Mouse (Mus musculus) lung, postnatal 0 days (tissue): ENCODE measurements at regions not wholly inside any gene's neighbourhood (a gene's known extent, or its start where the extent isn't known, plus 50 kb on each side); places are given as distances from the start of the nearest gene placed in this dataset.

Experiments used
- ATAC-seq: fragments of 200-750 bp; cut with Nextera tagmentation; 2 replicates; pipeline ENCODE4 v1.8.0; 2017; ENCODE audit warnings: moderate library complexity
- DNase-seq: peaks from one replicate; pipeline ENCODE4 v3.0.0-alpha.2; 2016; ENCODE audit warnings: low spot score
- H3K27ac ChIP-seq: fragments of 300-500 bp; sonication (generic); 2 replicates; pipeline ENCODE4 v1.5.1; 2014; ENCODE audit warnings: antibody characterized with exemption, mild to moderate bottlenecking, low read length, mixed read lengths
- H3K27me3 ChIP-seq: fragments of 300-500 bp; sonication (generic); replicated peaks from 2 replicates; pipeline ENCODE4 v1.6.1; 2014; ENCODE audit warnings: low read length, mixed read lengths; ENCODE audit not compliant: insufficient read depth
- H3K36me3 ChIP-seq: fragments of 300-500 bp; sonication (generic); 2 replicates; pipeline ENCODE4 v1.6.1; 2014; ENCODE audit warnings: low read length, mixed read lengths; ENCODE audit not compliant: insufficient read depth
- H3K4me1 ChIP-seq: fragments of 300-500 bp; sonication (generic); 2 replicates; pipeline ENCODE4 v1.6.1; 2014; ENCODE audit warnings: antibody characterized with exemption, low read depth, low read length, mixed read lengths; ENCODE audit not compliant: insufficient read depth
- H3K4me2 ChIP-seq: fragments of 300-500 bp; sonication (generic); replicated peaks from 2 replicates; pipeline ENCODE4 v1.6.1; 2014; ENCODE audit warnings: low read depth, mild to moderate bottlenecking, low read length, moderate library complexity, mixed read lengths
- H3K4me3 ChIP-seq: fragments of 300-500 bp; sonication (generic); 2 replicates; pipeline ENCODE4 v1.5.1; 2014; ENCODE audit warnings: low read depth, low read length
- H3K9ac ChIP-seq: fragments of 300-500 bp; sonication (generic); replicated peaks from 2 replicates; pipeline ENCODE4 v1.6.1; 2014; ENCODE audit warnings: low read depth, mild to moderate bottlenecking
- H3K9me3 ChIP-seq: fragments of 300-500 bp; sonication (generic); 2 replicates; pipeline ENCODE4 v1.6.1; 2016; ENCODE audit warnings: low read length, mixed read lengths
- CTCF ChIP-seq: IDR thresholded peaks from 2 replicates; pipeline ENCODE4 v1.5.1; 2016; ENCODE audit warnings: antibody characterized with exemption, mild to moderate bottlenecking
- EP300 ChIP-seq: IDR thresholded peaks from 2 replicates; pipeline ENCODE4 v1.6.1; 2016; ENCODE audit warnings: antibody characterized with exemption, mild to moderate bottlenecking, control low read depth
- WGBS: fragments of 180-500 bp; shearing (Covaris S2); extraction: QIAGEN DNeasy Blood & Tissue Kit; methylation state at CpG from one replicate; pipeline ENCODE4 v1.1.7; 2014; 5-methylcytosine and 5-hydroxymethylcytosine counted together

DNA sequence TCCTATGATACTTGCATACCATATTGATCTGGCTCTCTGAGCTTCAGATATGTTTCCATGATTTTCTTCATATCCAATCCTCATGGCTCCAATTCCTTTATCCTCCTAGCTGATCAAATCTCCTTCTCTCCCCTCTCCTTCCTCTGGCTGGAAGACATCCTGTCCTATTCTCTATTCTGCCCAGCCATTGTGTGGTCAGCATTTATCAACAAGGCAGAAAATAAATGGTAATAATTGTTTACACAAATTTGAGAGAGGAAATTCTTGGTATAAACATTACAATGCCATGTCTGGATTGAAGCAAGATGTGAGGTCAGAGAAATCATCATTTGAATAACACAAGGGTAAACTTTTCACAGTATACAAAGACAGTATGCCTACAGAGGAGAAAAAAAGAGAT is 158.2 kb downstream of the Naf1 start:
- peak; percentile 14 for DNase-seq
- H3K27me3 ChIP-seq, result no peaks in the 10 kb centered on the region
- no peaks in the 10 kb centered on the region for H3K36me3 ChIP-seq
- no peaks in the 10 kb centered on the region for H3K4me1 ChIP-seq
- no peak overlapping the region for H3K27ac ChIP-seq
- ATAC-seq, result peak; percentile 50
- no peak overlapping the region for H3K4me3 ChIP-seq
- no peaks in the 10 kb centered on the region for H3K9me3 ChIP-seq
- no peak overlapping the region for H3K4me2 ChIP-seq
- no peak overlapping the region for H3K9ac ChIP-seq
- TF ChIP-seq CTCF (no peak), EP300 (peak; percentile 79)

DNA sequence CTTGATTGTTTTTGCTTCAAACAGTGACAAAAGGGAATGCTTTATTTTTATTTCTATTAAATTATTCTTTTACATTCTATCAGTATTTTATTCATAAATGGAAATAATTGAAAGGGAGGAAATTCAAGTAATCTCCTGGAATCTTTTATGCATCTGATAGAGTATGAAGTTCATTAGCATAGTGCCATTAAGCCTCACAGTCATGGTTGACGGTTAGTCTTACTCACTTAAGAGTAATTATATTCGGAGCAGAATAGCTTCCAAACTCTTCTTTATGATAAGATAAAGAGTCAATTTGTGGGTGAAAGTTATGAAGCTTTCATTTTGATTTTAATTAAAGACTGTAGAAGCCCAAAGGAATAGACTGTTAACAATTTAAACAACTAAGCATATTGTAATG is 172.8 kb downstream of the Naf1 start:
- Histone ChIP-seq H3K4me3 (no peak overlapping the region), H3K4me2 (no peak overlapping the region), H3K36me3 (no peaks in the 10 kb centered on the region)

DNA sequence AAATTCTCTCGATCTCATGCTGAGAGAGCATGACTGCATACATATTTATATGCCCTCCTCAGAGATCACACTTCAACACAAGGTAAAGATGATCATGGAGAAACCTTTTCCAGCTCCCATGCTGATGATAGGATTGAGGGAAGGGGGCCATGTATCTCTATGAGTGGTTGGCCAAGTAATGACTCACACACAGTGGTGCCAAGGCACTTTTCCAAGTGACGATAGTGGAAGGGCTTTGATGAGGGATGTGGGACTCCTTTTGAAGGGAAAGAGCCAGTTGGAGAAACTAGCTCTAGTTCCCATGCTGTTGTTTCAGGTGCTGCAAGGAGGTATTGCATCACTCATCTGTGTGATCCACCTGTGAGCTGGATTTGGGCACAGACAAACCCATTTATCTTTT is 201.5 kb downstream of the Naf1 start:
- 73% methylated on average over 2 of the region's 2 CpGs for WGBS
- ATAC-seq, result no peak
- Histone ChIP-seq H3K27ac (no peak overlapping the region), H3K36me3 (no peaks in the 10 kb centered on the region), H3K9ac (no peak overlapping the region), H3K4me3 (no peak overlapping the region), H3K4me2 (no peak overlapping the region), H3K4me1 (no peaks in the 10 kb centered on the region), H3K27me3 (no peaks in the 10 kb centered on the region), H3K9me3 (no peaks in the 10 kb centered on the region)
- no peak for TF ChIP-seq EP300
- TF ChIP-seq CTCF, result no peak
- DNase-seq, result no peak

More for the DNA sequence above, 172.8 kb downstream of the Naf1 start:
- DNase-seq (no peak), ATAC-seq (no peak)
- H3K27ac ChIP-seq, result no peak overlapping the region
- H3K27me3 ChIP-seq, result no peaks in the 10 kb centered on the region
- no peak for TF ChIP-seq EP300
- TF ChIP-seq CTCF, result no peak
- no peak overlapping the region for H3K9ac ChIP-seq
- no peaks in the 10 kb centered on the region for H3K9me3 ChIP-seq
- 59% methylated on average over 2 of the region's 2 CpGs for WGBS
- H3K4me1 ChIP-seq, result no peaks in the 10 kb centered on the region

DNA sequence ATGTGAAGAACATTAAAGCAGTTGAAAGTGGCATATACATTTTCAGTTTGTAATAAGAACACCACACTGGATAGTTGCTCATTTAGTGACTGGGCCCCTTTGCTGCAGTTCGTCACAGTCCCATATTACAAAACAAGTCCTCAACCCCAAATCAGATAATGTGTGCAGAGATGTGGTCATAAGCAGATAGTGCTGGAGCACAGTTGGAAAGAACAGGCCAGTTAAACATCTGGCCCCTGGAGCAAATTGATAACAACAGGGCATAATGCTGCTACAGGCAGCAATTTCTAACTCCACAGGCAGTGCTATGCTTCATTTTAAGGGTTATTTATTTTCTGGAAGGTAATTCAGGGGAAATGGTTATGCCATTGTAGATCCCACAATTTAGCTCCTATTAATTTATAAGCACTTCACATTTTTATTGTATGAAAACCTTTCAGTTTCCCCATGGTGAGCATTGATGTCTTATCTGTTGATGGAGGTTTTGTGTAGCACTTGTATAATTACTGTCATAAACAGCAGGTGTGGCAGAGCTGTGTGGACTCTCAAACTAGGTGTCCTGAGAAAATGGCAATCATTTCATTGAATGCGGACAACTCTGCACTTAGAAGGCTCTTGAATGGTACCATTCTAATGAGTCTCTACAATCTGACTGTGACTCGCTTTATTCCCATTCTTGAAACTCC is 208.2 kb downstream of the Naf1 start:
- Histone ChIP-seq H3K4me2 (no peak overlapping the region), H3K9me3 (no peaks in the 10 kb centered on the region), H3K27me3 (no peaks in the 10 kb centered on the region), H3K4me1 (no peaks in the 10 kb centered on the region), H3K4me3 (no peak overlapping the region), H3K27ac (no peak overlapping the region), H3K36me3 (no peaks in the 10 kb centered on the region), H3K9ac (no peak overlapping the region)
- WGBS, result 82% methylated on average over 3 of the region's 3 CpGs
- ATAC-seq (no peak), DNase-seq (no peak)
- TF ChIP-seq CTCF, result no peak
- TF ChIP-seq EP300, result no peak

DNA sequence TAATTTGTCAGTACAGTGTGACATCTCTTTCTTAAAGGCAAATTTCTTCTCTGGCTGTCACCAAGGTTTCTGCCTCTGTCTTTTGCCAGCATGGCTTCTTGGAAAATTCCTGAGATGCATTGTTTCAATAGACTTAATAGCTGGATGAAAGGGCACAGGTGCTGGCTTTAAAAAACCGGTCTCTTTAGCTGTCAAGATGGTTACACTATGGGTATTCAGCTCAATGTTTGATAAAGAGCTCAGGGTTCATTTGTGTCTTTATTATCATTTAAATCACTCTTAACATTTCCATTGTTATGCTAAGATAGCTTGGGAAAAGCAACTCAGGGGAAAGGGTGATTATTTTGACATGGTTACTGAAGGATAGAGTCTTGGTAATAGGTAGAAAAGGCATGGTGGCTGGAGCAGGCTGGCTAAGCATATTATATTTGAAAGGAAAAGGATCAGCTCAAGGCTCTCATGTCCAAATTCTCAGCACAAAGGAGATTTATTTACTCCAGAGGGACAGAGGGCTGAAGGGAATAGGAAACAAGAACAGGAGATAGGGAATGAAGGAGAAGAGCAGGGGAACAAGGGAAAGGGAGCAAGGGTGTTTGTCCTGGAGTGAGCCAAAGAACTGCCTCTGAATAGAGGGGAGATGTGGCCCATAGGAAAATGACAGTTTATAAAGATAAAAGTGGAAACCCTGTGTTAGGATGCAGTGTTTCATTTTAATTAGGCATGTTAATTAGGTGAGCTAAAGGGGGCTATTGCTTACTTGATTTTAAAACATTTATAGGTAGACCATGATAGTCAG is 226.4 kb downstream of the Naf1 start:
- H3K9ac ChIP-seq, result no peak overlapping the region
- no peaks in the 10 kb centered on the region for H3K9me3 ChIP-seq
- TF ChIP-seq EP300 (no peak), CTCF (no peak)
- no peaks in the 10 kb centered on the region for H3K36me3 ChIP-seq
- no peak overlapping the region for H3K27ac ChIP-seq
- H3K4me2 ChIP-seq, result no peak overlapping the region
- no peak for DNase-seq
- WGBS, result 29% methylated on average over 1 of the region's 1 CpGs
- H3K27me3 ChIP-seq, result no peaks in the 10 kb centered on the region
- H3K4me3 ChIP-seq, result no peak overlapping the region
- no peaks in the 10 kb centered on the region for H3K4me1 ChIP-seq
- no peak for ATAC-seq
